Mouse (Mus musculus) heart, postnatal 36 days (tissue): ENCODE results near the gene Gusb. TPM values are rescaled to one million over a fixed set of nuclear protein-coding genes. Genes with fewer than 3 reads are reported as not detected.
A peak's percentile ranks its signal among the peaks of the same experiment; 100 is the strongest.

Experiments
- DNase-seq, 2 experiments: peaks; one replicate each; pipeline ENCODE4 v3.0.0; 2021 to 2022
- intact Hi-C: fragments of 180-260 bp; cut with DNase I; formaldehyde crosslinking; loops from one replicate; pipeline ENCODE4 v1.15.1; 2025
- total RNA-seq, 2 experiments: library from RNA; stranded (reverse); gene quantifications; 2 replicates each; pipeline ENCODE4 v1.2.3; 2021

Gene Gusb
- total RNA-seq, 2 experiments from 2014 or later: 13.3 to 15.6 TPM

DNA sequence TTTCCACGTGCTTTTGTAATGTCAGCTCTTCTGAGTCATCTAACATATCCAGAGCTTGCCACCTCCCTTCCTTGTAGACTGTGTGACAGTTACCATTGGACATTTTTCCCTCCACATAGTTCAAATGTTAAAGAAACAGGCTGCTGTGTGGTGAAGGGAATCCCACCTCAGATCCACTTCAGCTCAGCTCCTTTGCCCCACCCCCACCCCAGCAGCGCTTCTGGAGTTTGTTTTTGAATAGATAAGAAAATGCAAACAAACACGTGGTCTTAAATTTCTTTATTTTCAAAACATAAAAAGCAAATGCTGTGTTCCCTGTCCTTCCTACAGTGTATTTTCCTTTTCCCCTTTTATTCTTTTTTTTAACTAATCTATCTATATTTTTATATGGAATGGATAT, 22.6 kb downstream of the Gusb start:
- no peak for DNase-seq
- intact Hi-C loops: no loop called here

DNA sequence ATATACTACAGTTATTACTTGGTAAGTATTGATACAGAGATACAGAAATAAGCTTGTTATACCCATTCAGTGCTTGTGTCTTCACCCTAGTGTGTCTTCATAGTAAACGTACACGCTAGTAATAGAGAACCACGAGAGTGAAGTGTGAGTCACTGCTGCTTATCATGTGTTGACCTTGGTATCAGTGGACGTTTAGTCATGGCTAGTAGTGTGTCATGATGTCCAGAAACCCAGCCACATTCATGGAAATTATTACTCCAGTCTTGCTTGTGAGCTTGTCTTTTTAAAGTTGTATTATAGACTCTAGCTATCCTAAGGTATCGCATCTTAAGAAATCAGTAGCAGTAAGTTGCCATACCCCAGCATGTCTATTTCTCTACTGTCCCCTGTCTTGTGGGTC, 24.2 kb downstream of the Gusb start:
- DNase-seq: no peak
- intact Hi-C loops: no loop called here

- DNase-seq: no peak
- intact Hi-C loops: no loop called here
These were observed 25.1 kb downstream of the Gusb start for GRCm38 (mm10) chr5:129977768-129978167.

- intact Hi-C loops: no loop called here
- DNase-seq: no peak
These were observed 28.0 kb downstream of the Gusb start for GRCm38 (mm10) chr5:129974866-129975311.

- no peak for DNase-seq
- intact Hi-C loops: no loop called here
These were observed 28.5 kb downstream of the Gusb start for GRCm38 (mm10) chr5:129974354-129974753.

- intact Hi-C loops: no loop called here
These were observed 31.4 kb downstream of the Gusb start for GRCm38 (mm10) chr5:129971491-129971890.

GRCm38 (mm10) chr5:129968417-129968816, 34.4 kb downstream of the Gusb start:
- no peak for DNase-seq
- intact Hi-C loops: no loop called here

More at GRCm38 (mm10) chr5:129971491-129971890, 31.4 kb downstream of the Gusb start:
- DNase-seq: peak; percentile 9 to 11

DNA sequence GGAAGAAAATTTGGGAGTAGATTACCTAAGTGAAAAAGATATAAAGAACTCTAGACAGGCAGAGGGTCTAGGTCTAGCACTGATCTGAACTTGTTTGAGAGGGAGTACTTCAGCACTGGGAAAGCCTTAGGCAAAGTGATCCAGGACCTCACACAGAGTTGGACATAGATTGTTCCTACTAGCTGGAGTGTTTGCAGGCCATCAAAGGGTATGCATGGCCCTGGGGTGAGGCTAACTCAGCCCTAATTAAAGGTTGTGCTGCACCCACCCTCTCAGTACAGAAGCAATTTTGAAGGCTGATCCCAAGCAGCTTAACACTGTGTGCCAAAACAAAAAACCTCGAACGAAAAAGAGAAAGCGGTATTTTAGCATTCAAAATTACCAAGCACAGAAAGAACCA, 36.4 kb downstream of the Gusb start:
- DNase-seq: no peak
- intact Hi-C loops: no loop called here

GRCm38 (mm10) chr5:129963224-129963623, 39.6 kb downstream of the Gusb start:
- intact Hi-C loops: no loop called here
- no peak for DNase-seq

GRCm38 (mm10) chr5:129955792-129956191, 47.1 kb downstream of the Gusb start:
- intact Hi-C loops: no loop called here
- DNase-seq: no peak

GRCm38 (mm10) chr5:129954473-129955254, 48.2 kb downstream of the Gusb start:
- intact Hi-C loops: no loop called here
- peak; percentile 8 to 16 for DNase-seq

GRCm38 (mm10) chr5:129952143-129952542, 50.7 kb downstream of the Gusb start:
- intact Hi-C loops: no loop called here
- no peak for DNase-seq

GRCm38 (mm10) chr5:129947528-129948033, 55.3 kb downstream of the Gusb start:
- no peak for DNase-seq
- intact Hi-C loops: no loop called here

- DNase-seq: no peak
- intact Hi-C loops: loop anchor here (5.0 kb wide), 1 partner anchor 229 kb away; the partner anchor contains the start of gene Rabgef1
These were observed 59.4 kb downstream of the Gusb start for GRCm38 (mm10) chr5:129943402-129943801.

GRCm38 (mm10) chr5:129942073-129942939, 60.5 kb downstream of the Gusb start:
- peak; percentile 16 to 49 for DNase-seq
- intact Hi-C loops: loop anchor here (5.0 kb wide), 1 partner anchor 230 kb away; the partner anchor contains the start of gene Rabgef1

DNA sequence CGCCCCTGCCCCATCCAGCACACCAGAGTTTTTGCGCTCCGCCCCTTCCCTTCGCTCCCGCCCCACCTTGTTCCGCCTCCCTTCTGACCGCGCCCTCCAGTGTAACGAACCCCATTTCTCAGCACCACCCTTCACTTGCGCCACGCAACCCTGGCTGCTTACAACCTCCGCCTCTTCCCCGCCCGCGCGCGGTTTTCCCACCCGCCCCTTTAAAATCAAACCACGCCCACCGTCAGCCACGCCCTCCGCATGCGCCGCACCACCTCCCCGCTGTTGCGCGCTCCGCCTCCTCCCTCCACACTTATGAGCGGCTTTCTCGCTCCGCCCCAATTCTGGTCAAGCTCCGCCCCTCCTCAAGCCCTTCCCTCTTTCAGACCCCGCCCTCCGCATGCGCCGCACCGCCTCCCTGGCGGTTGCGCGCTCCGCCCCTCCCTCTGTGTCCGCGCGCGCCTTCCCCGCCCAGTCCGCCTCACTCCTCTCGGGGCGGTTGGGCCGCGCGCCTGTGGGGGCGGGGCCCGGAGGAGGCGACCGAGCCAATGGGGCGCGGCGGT, 61.3 kb downstream of the Gusb start, which contains the start of gene Vkorc1l1:
Vkorc1l1 (plus strand) TSS at position 476 of the 551 bp plus-strand sequence.
- peak; percentile 98 to 99 for DNase-seq
- intact Hi-C loops: loop anchor here (2.0 to 5.0 kb wide), 2 partner anchors 33 to 231 kb away; partner anchors contain the start of genes Nupr1l and Rabgef1

- intact Hi-C loops: loop anchor here (2.0 to 5.0 kb wide), 2 partner anchors 32 to 231 kb away; partner anchors contain the start of genes Nupr1l and Rabgef1
- DNase-seq: no peak
These were observed 61.9 kb downstream of the Gusb start for GRCm38 (mm10) chr5:129940736-129941494.

DNA sequence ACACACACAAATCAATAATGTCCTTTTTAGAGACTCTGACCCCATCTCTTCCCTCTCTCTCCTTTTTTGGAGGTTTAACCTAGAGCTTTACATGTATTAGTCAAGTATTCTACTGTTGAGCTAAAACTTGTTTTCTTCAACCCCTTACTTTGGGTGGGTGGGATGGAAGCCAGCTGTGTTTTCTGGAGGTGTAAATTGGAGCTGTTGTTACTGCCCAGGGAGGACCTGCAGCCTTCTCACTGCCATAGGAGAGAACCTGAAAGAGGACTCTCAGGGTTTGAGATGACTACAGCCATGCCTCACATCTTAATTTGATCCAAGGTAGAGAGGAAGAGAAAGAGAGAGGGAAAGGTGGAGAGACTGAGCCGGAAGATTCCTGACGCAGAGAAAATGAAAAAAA, 62.6 kb downstream of the Gusb start:
- DNase-seq: no peak
- intact Hi-C loops: loop anchor here (2.0 to 5.0 kb wide), 2 partner anchors 31 to 232 kb away; partner anchors contain the start of genes Nupr1l and Rabgef1
